In genomic region chr9:99441647-99442433, GRCm38 (mm10) we compare ENCODE assay signal across 16 mouse cellular contexts. TPM values are rescaled to one million over a fixed set of nuclear protein-coding genes. Genes with fewer than 3 reads are reported as not detected.
DNase-seq lines count a peak whose midpoint lies in the region; ATAC-seq lines count a peak whose summit lies in the region.
"Had no signal": no experiment of that assay in that cellular context is flagged by ENCODE, and none has a peak within 500 bp of the region (broad histone marks: within the 10 kb centered on the region; RNA-seq: fewer than 3 reads in every experiment).

No protein-coding gene starts in this region.

- no peaks in the 10 kb centered on the region for H3K9me3 ChIP-seq in hindbrain, embryonic 15.5 days
- H3K9me3 ChIP-seq in hindbrain, embryonic 12.5 days (replicated peaks) = no peaks in the 10 kb centered on the region
- H3K9me3 ChIP-seq in megakaryocyte, embryonic 14.5 days = no peaks in the 10 kb centered on the region
- H3K9me3 ChIP-seq in embryonic facial prominence, embryonic 13.5 days = no peaks in the 10 kb centered on the region
- H3K9me3 ChIP-seq in limb, embryonic 12.5 days = no peaks in the 10 kb centered on the region

- no peak overlapping the region for H3K27ac ChIP-seq in hindbrain, embryonic 15.5 days (replicated peaks)
- H3K27ac ChIP-seq in hindbrain, embryonic 12.5 days = no peak overlapping the region
- peak overlapping the region; percentile 68 for H3K27ac ChIP-seq in embryonic facial prominence, embryonic 13.5 days
- no peak overlapping the region for H3K27ac ChIP-seq in limb, embryonic 12.5 days
- H3K27ac ChIP-seq: macrophage had no signal

- no peak overlapping the region for H3K4me3 ChIP-seq in hindbrain, embryonic 15.5 days
- no peak overlapping the region for H3K4me3 ChIP-seq in hindbrain, embryonic 12.5 days
- peak overlapping the region; percentile 78 for H3K4me3 ChIP-seq in megakaryocyte, embryonic 14.5 days (replicated peaks)
- no peak overlapping the region for H3K4me3 ChIP-seq in embryonic facial prominence, embryonic 13.5 days
- no peak overlapping the region for H3K4me3 ChIP-seq in limb, embryonic 12.5 days (replicated peaks)

- no peak for DNase-seq in cerebellum, adult 8-10 months
- DNase-seq: heart, postnatal 14 days; kidney, postnatal 36 days had no signal

- H3K4me1 ChIP-seq in hindbrain, embryonic 15.5 days (replicated peaks) = peaks cover 14% of the 10 kb centered on the region
- H3K4me1 ChIP-seq in hindbrain, embryonic 12.5 days = peaks cover 11% of the 10 kb centered on the region
- peaks cover 10% of the 10 kb centered on the region for H3K4me1 ChIP-seq in megakaryocyte, embryonic 14.5 days
- peaks cover 22% of the 10 kb centered on the region for H3K4me1 ChIP-seq in embryonic facial prominence, embryonic 13.5 days
- H3K4me1 ChIP-seq in limb, embryonic 12.5 days (replicated peaks) = no peaks in the 10 kb centered on the region; the same call in 1 of the 2 replicates

- H3K9ac ChIP-seq in hindbrain, embryonic 15.5 days = no peak overlapping the region
- no peak overlapping the region for H3K9ac ChIP-seq in hindbrain, embryonic 12.5 days
- no peak overlapping the region for H3K9ac ChIP-seq in embryonic facial prominence, embryonic 13.5 days
- no peak overlapping the region for H3K9ac ChIP-seq in limb, embryonic 12.5 days (replicated peaks)

- no peaks in the 10 kb centered on the region; the same call in 1 of the 2 replicates for H3K27me3 ChIP-seq in hindbrain, embryonic 15.5 days
- H3K27me3 ChIP-seq in hindbrain, embryonic 12.5 days = peaks cover 20% of the 10 kb centered on the region
- peaks cover 56% of the 10 kb centered on the region for H3K27me3 ChIP-seq in megakaryocyte, embryonic 14.5 days (replicated peaks)
- peaks cover 20% of the 10 kb centered on the region for H3K27me3 ChIP-seq in embryonic facial prominence, embryonic 13.5 days
- peaks cover 33% of the 10 kb centered on the region for H3K27me3 ChIP-seq in limb, embryonic 12.5 days

- no peak overlapping the region for H3K4me2 ChIP-seq in hindbrain, embryonic 15.5 days
- no peak overlapping the region for H3K4me2 ChIP-seq in hindbrain, embryonic 12.5 days (replicated peaks)
- H3K4me2 ChIP-seq in embryonic facial prominence, embryonic 13.5 days = no peak overlapping the region
- no peak overlapping the region for H3K4me2 ChIP-seq in limb, embryonic 12.5 days

- peak; percentile 43; the same call in 1 of the 2 replicates for ATAC-seq in hindbrain, embryonic 15.5 days (ENCODE audit: low FRiP score, low read depth)
- no peak for ATAC-seq in hindbrain, embryonic 12.5 days (ENCODE audit: low FRiP score)
- ATAC-seq in megakaryocyte, adult 5-6 weeks (ENCODE audit: poor library complexity, severe bottlenecking) = no peak
- ATAC-seq in embryonic facial prominence, embryonic 13.5 days (ENCODE audit: insufficient number of reproducible peaks, insufficient read depth, low FRiP score, low TSS enrichment, low read depth) = peak; percentile 70
- 0 out of 2 replicates have a peak, but pooled peaks have one; percentile 8 for ATAC-seq in limb, embryonic 12.5 days (ENCODE audit: insufficient number of reproducible peaks, insufficient read depth, low FRiP score, low TSS enrichment, low read depth)
- ATAC-seq: CD4-positive, CD25-positive, alpha-beta regulatory T cell, adult 4 months; intestine, embryonic 16.5 days had no signal

- WGBS in hindbrain, embryonic 15.5 days = 92% methylated on average over 4 of the region's 4 CpGs
- WGBS in hindbrain, embryonic 12.5 days = 90% methylated on average over 4 of the region's 4 CpGs
- 77% methylated on average over 4 of the region's 4 CpGs for WGBS in embryonic facial prominence, embryonic 13.5 days
- 94% methylated on average over 4 of the region's 4 CpGs for WGBS in limb, embryonic 12.5 days

- H3K36me3 ChIP-seq in hindbrain, embryonic 15.5 days = no peaks in the 10 kb centered on the region
- no peaks in the 10 kb centered on the region for H3K36me3 ChIP-seq in hindbrain, embryonic 12.5 days
- H3K36me3 ChIP-seq in megakaryocyte, embryonic 14.5 days (replicated peaks; ENCODE audit: low read length) = no peaks in the 10 kb centered on the region
- H3K36me3 ChIP-seq in embryonic facial prominence, embryonic 13.5 days = no peaks in the 10 kb centered on the region
- no peaks in the 10 kb centered on the region for H3K36me3 ChIP-seq in limb, embryonic 12.5 days

RNA-seq across cellular contexts. Expression of gene Mras, which starts 4.7 kb away (rescaled TPM):
- 53.8 and 57.1 TPM in 2 replicates for polyA plus RNA-seq in hindbrain, embryonic 15.5 days (2015; fragmentation: Nextera tagmentation; extraction: Ambion mirVana)
- polyA plus RNA-seq in hindbrain, embryonic 12.5 days (2016; fragmentation: Nextera tagmentation; extraction: Ambion mirVana) = 28.1 and 36.2 TPM in 2 replicates
- 0.09 TPM in 1 of 2 replicates, not detected in the other for polyA plus RNA-seq in megakaryocyte, embryonic 14.5 days (2012; ENCODE audit: insufficient read depth, low replicate concordance)
- 0.50 and 1.6 TPM in 2 replicates for total RNA-seq in megakaryocyte, adult 5-6 weeks (2015)
- 0.41 and 0.48 TPM in 2 replicates for total RNA-seq in megakaryocyte, adult 5-6 weeks (2017)
- polyA plus RNA-seq in embryonic facial prominence, embryonic 13.5 days (2015; fragmentation: Nextera tagmentation; extraction: Ambion mirVana) = 28.3 and 31.2 TPM in 2 replicates
- 16.6 and 21.9 TPM in 2 replicates for polyA plus RNA-seq in limb, embryonic 12.5 days (2016; fragmentation: Nextera tagmentation; extraction: Ambion mirVana)
- polyA plus RNA-seq: CD4-positive, CD25-positive, alpha-beta regulatory T cell, adult 4 months had no signal

RNA-seq across cellular contexts. Expression of gene Nme9, which starts 9.4 kb away (rescaled TPM):
- polyA plus RNA-seq in hindbrain, embryonic 15.5 days (2015; fragmentation: Nextera tagmentation; extraction: Ambion mirVana) = 0.60 and 0.62 TPM in 2 replicates
- polyA plus RNA-seq in hindbrain, embryonic 12.5 days (2016; fragmentation: Nextera tagmentation; extraction: Ambion mirVana) = 0.83 and 1.4 TPM in 2 replicates
- polyA plus RNA-seq in megakaryocyte, embryonic 14.5 days (2012; ENCODE audit: insufficient read depth, low replicate concordance) = not detected in 2 replicates
- total RNA-seq in megakaryocyte, adult 5-6 weeks (2015) = not detected in 2 replicates
- not detected in 2 replicates for total RNA-seq in megakaryocyte, adult 5-6 weeks (2017)
- 0.32 TPM in 1 of 2 replicates, not detected in the other for polyA plus RNA-seq in embryonic facial prominence, embryonic 13.5 days (2015; fragmentation: Nextera tagmentation; extraction: Ambion mirVana)
- polyA plus RNA-seq in limb, embryonic 12.5 days (2016; fragmentation: Nextera tagmentation; extraction: Ambion mirVana) = not detected in 2 replicates
- total RNA-seq: adrenal gland, postnatal 4 days; gastrocnemius, adult 8-10 months; heart, adult 8-10 months; liver, adult 2 months had no signal
- polyA plus RNA-seq: CD4-positive, CD25-positive, alpha-beta regulatory T cell, adult 4 months; liver, adult 2 months; macrophage had no signal

Comparison
In these comparisons a context has a peak if more than half of its experiments do, and no peak if none do; other contexts are left out.
1. ATAC-seq: peak in hindbrain, embryonic 15.5 days (single experiment), embryonic facial prominence, embryonic 13.5 days (single experiment) and limb, embryonic 12.5 days (single experiment); none in hindbrain, embryonic 12.5 days (single experiment) and megakaryocyte, adult 5-6 weeks (single experiment).
2. RNA of gene Mras, which starts 4.7 kb away (polyA plus RNA-seq): 53.8 to 57.1 TPM in hindbrain, embryonic 15.5 days, 28.1 to 36.2 TPM in hindbrain, embryonic 12.5 days, 28.3 to 31.2 TPM in embryonic facial prominence, embryonic 13.5 days and 16.6 to 21.9 TPM in limb, embryonic 12.5 days; 0.09 TPM in megakaryocyte, embryonic 14.5 days; every median in the first group is over 10 times any median in the second.